Mouse (Mus musculus) frontal cortex, adult 2 months (tissue): ENCODE measurements around the gene Gpat3. TPM values are rescaled to one million over a fixed set of nuclear protein-coding genes. Genes with fewer than 3 reads are reported as not detected.

Source experiments
- DNase-seq, 2 experiments: peaks; one replicate each; pipeline ENCODE4 v3.0.0; 2022; ENCODE audit warnings: low spot score in 1 of 2; ENCODE audit errors: extremely low spot score in 1 of 2
- polyA plus RNA-seq: library from polyadenylated mRNA; depleted of rRNA; stranded (reverse); fragments of >200 nt; gene quantifications from 2 replicates; pipeline ENCODE4 v1.2.3, GENCODE M21; 2012

The Gpat3 gene
- polyA plus RNA-seq, 1 experiment = 1.4 TPM

GRCm38 (mm10) chr5:100860417-100861053 is 15.0 kb downstream of the Gpat3 start:
- DNase-seq = no peak

- DNase-seq = no peak
Observed at GRCm38 (mm10) chr5:100861140-100861539, 15.6 kb downstream of the Gpat3 start.

- no peak for DNase-seq
Observed at GRCm38 (mm10) chr5:100861811-100862210, 16.3 kb downstream of the Gpat3 start.

- DNase-seq = no peak
Observed at GRCm38 (mm10) chr5:100863091-100863490, 17.6 kb downstream of the Gpat3 start.

GRCm38 (mm10) chr5:100864438-100864837 is 18.9 kb downstream of the Gpat3 start:
- no peak for DNase-seq

GRCm38 (mm10) chr5:100866183-100866582 is 20.7 kb downstream of the Gpat3 start:
- peak in 1 of 2 experiments; percentile 27 for DNase-seq

- no peak for DNase-seq
Observed at GRCm38 (mm10) chr5:100869197-100869895, 23.8 kb downstream of the Gpat3 start.

GRCm38 (mm10) chr5:100871987-100872386 is 26.5 kb downstream of the Gpat3 start:
- DNase-seq = no peak

- DNase-seq = no peak
Observed at GRCm38 (mm10) chr5:100874721-100875120, 29.2 kb downstream of the Gpat3 start.

- no peak for DNase-seq
Observed at GRCm38 (mm10) chr5:100875180-100875579, 29.7 kb downstream of the Gpat3 start.

GRCm38 (mm10) chr5:100877021-100877420 is 31.5 kb downstream of the Gpat3 start:
- DNase-seq = no peak

GRCm38 (mm10) chr5:100885216-100885615 is 39.7 kb downstream of the Gpat3 start:
- no peak for DNase-seq

GRCm38 (mm10) chr5:100886331-100886988 is 40.9 kb downstream of the Gpat3 start:
- DNase-seq = no peak

GRCm38 (mm10) chr5:100896199-100896598 is 50.7 kb downstream of the Gpat3 start:
- DNase-seq = no peak

GRCm38 (mm10) chr5:100899745-100900489 is 54.4 kb downstream of the Gpat3 start:
- no peak for DNase-seq

GRCm38 (mm10) chr5:100901046-100901445 is 55.5 kb downstream of the Gpat3 start:
- no peak for DNase-seq

- no peak for DNase-seq
Observed at GRCm38 (mm10) chr5:100908478-100908877, 63.0 kb downstream of the Gpat3 start.

- no peak for DNase-seq
Observed at GRCm38 (mm10) chr5:100908901-100909300, 63.4 kb downstream of the Gpat3 start.

GRCm38 (mm10) chr5:100909691-100910090 is 64.2 kb downstream of the Gpat3 start:
- DNase-seq = peak; percentile 20 to 44

GRCm38 (mm10) chr5:100911502-100912097 is 66.1 kb downstream of the Gpat3 start:
- no peak for DNase-seq

GRCm38 (mm10) chr5:100912366-100912765 is 66.9 kb downstream of the Gpat3 start:
- DNase-seq = no peak
